Mouse (Mus musculus): ENCODE measurements at regions not wholly inside any gene's neighbourhood (a gene's known extent, or its start where the extent isn't known, plus 50 kb on each side); places are given as distances from the start of the nearest gene placed in this dataset.

DNA sequence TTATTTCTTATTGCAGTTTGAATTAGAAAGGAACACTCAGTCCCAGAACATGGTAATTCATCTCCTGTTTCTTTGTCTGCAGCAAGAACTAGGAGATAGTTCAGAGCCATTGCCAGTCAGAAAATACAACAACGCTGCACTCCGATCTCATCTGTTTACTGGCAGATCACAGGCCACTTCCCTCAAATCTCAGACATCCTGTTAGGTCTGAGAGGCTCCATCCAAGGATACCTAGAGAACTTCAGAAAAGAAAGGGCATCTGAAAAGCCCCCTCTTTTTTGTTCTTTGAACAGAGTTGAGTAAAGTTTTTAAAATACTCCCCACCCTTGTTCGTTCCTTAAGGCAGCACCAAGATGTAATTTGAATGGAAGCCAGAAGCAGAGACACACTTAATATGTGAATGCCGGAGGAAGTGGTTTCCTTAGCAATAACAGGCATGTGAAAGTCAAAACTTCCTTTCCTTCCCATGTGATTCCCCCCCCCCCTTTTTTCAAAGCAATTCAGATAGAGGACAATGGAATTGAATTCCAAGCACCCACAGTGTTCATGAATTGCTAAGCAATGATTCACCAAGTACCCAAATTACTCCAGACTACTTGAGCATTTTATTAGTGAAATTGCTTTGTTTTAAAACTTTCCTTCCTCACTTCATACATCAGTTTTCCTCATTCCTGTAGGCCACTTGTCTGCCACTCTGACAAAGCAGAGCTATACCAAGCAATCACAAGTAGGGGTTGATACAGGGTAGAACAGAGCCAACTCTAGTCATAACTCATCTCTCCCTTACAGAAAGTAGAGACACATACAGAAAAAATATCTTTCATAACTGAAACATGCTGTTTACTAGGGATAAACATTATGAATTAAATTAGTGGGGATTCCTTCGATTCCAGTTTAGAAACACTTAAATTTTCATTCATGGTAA lies 100.7 kb upstream of the 4933415F23Rik start:
- Histone ChIP-seq H3K4me2 (no peak overlapping the region), H3K4me3 (replicated peaks) (no peak overlapping the region), H3K9ac (no peak overlapping the region), H3K4me1 (no peaks in the 10 kb centered on the region), H3K27me3 (no peaks in the 10 kb centered on the region), H3K36me3 (no peaks in the 10 kb centered on the region), H3K27ac (peak overlapping the region; percentile 6; the same call in 1 of the 2 replicates), H3K9me3 (replicated peaks) (no peaks in the 10 kb centered on the region)
- 0 out of 2 replicates have a peak, but pooled peaks have one; percentile 25 for ATAC-seq (replicated peaks; ENCODE audit: low FRiP score)
- WGBS, result 55% methylated on average over 5 of the region's 5 CpGs

DNA sequence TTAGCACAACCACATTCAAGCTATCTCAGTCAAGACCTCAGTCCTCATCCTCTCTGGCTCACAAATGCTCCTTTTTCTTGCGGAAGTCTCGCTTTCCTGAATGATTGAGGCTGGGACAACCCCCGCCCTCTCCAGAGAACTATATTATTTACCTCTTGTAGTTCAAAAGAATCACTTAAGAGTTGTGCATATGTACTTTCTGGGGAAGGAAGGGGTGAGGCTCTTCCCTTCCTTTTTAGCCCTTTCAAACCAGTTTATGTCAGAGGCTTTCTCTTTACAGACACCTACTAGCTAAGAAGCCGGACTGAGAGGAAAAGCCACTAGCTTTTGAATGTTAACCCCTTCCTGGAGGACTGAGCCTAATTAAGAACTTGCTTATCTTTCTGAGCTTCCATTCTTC lies 98.4 kb upstream of the 4933415F23Rik start:
- H3K4me2 ChIP-seq, result no peak overlapping the region
- WGBS, result 58% methylated on average over 4 of the region's 4 CpGs
- no peaks in the 10 kb centered on the region for H3K36me3 ChIP-seq
- no peaks in the 10 kb centered on the region for H3K4me1 ChIP-seq
- H3K27me3 ChIP-seq, result no peaks in the 10 kb centered on the region
- H3K27ac ChIP-seq, result no peak overlapping the region
- no peak overlapping the region for H3K9ac ChIP-seq
- H3K4me3 ChIP-seq (replicated peaks), result no peak overlapping the region
- no peaks in the 10 kb centered on the region for H3K9me3 ChIP-seq (replicated peaks)
- ATAC-seq (replicated peaks; ENCODE audit: low FRiP score), result no peak; the same call in 1 of the 2 replicates

DNA sequence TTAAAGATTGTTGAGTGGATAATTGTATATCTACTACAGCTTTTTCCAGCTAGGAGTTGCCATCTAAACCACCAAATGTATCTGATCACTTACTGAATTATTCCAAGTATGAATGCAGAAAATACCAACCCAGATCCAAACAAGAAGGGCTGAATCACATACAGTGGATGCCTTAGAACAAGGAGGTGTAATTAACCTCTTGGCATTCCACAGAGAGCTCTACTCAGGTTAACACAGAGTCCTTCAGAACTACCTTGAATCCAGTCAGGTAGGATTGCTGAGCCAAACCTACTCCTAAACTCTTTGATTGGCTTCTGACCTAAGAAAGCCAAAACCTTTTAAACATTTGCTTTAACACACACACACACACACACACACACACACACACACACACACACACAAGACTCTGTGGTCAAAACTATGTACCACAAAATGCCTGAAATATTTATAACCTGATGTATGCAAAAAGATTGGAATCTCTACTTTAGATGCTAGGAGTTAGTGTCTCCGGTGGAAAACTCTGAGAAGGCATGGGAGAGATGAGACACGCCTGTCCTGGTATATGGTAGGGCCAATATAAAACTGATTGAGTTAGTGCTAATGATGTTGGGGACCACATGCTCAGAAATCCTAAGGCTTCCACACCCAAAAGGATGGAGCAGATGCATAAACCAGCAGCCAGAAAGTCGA lies 88.4 kb upstream of the 4933415F23Rik start:
- no peaks in the 10 kb centered on the region for H3K27me3 ChIP-seq
- 86% methylated on average over 3 of the region's 3 CpGs for WGBS
- ATAC-seq (replicated peaks; ENCODE audit: low FRiP score), result no peak
- no peak overlapping the region for H3K4me3 ChIP-seq (replicated peaks)
- H3K9me3 ChIP-seq (replicated peaks), result no peaks in the 10 kb centered on the region
- no peak overlapping the region for H3K4me2 ChIP-seq
- H3K4me1 ChIP-seq, result 0 out of 2 replicates have a peak, but pooled peaks cover 6% of the 10 kb centered on the region
- no peak overlapping the region for H3K9ac ChIP-seq
- no peaks in the 10 kb centered on the region for H3K36me3 ChIP-seq
- no peak overlapping the region for H3K27ac ChIP-seq

DNA sequence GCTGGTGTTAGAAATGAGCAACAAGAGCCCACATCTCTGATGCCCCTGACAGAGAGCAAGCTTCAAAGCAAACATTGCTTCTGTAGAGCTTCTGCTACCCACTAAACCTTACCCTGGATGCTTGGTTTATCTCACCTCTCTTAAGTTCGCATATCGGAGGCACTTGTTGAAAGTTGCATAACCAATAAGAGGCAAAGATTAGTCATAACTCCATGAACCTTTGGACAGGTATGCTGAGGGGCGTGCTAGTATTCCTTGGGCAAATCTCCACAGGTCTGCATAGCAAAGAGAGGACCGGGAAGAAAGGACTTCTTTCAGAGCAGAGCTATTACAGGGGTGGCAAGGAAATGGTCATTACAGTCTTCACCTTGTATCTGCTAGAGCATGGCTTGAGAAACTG lies 87.7 kb upstream of the 4933415F23Rik start:
- H3K27ac ChIP-seq, result no peak overlapping the region
- WGBS, result 93% methylated on average over 4 of the region's 4 CpGs
- H3K9me3 ChIP-seq (replicated peaks), result no peaks in the 10 kb centered on the region
- H3K4me3 ChIP-seq (replicated peaks), result no peak overlapping the region
- no peak for ATAC-seq (replicated peaks; ENCODE audit: low FRiP score)
- no peak overlapping the region for H3K4me2 ChIP-seq
- no peak overlapping the region for H3K9ac ChIP-seq
- H3K4me1 ChIP-seq, result 0 out of 2 replicates have a peak, but pooled peaks cover 6% of the 10 kb centered on the region
- no peaks in the 10 kb centered on the region for H3K27me3 ChIP-seq
- H3K36me3 ChIP-seq, result no peaks in the 10 kb centered on the region

DNA sequence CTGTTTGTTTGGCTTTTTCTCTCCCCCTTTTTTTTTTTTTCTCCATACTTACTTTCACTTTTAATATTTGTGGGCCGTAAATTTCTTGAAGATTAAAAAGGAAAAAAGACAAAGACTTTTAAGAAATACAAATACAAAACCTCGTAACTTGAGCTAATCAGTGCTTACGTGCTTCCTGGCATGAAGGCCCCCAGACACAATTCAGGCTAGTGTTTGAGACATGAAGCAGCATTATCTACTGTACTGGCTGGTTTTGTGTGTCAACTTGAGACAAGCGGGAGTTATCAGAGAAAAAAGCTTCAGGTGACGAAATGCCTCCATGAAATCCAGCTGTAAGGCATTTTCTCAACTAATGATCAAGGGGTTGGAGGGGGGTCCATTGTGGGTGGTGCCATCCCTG lies 86.2 kb upstream of the 4933415F23Rik start:
- H3K4me1 ChIP-seq, result 0 out of 2 replicates have a peak, but pooled peaks cover 6% of the 10 kb centered on the region
- H3K27ac ChIP-seq, result peak overlapping the region; percentile 76
- WGBS, result 44% methylated on average over 5 of the region's 5 CpGs
- H3K4me2 ChIP-seq, result peak overlapping the region; percentile 16; the same call in 1 of the 2 replicates
- no peak overlapping the region for H3K4me3 ChIP-seq (replicated peaks)
- no peak for ATAC-seq (replicated peaks; ENCODE audit: low FRiP score)
- H3K9ac ChIP-seq, result no peak overlapping the region
- H3K36me3 ChIP-seq, result no peaks in the 10 kb centered on the region
- no peaks in the 10 kb centered on the region for H3K9me3 ChIP-seq (replicated peaks)
- H3K27me3 ChIP-seq, result no peaks in the 10 kb centered on the region

DNA sequence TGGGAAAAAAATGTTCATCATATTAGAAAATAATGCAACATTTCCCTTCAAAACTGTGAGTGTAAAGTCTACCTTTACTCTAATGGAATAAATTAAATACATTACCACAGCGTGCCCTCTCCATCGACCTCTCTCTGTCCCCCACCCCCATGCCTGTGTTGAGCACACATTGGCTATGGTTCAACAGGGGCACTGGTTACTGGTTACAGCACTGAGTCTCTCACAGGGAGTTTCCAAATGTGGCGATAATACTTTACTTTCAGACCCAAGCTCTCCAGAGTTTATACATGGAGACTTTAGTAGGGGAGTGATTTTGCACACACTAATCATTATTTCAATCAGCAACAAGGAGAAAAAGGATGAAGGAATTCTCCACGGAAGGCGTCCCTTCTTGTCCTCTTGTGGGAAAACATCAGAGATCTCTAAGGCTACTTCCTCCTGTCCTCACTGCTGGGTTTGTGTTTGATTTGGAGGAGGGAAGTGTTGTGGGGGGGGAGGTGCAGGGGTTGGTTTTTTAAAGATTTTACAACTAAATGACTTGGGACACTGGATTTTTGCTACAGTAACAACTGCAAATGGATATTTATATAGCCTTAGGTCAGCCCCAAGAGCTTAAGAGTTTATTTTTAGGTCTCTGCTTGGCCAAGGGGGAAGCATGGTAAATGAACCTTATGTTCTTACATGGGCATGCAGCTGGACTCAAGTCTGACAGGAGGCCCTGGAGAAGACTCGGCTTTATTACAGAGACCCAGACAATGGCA lies 85.6 kb upstream of the 4933415F23Rik start:
- peak overlapping the region; percentile 16; the same call in 1 of the 2 replicates for H3K4me2 ChIP-seq
- H3K4me1 ChIP-seq, result 0 out of 2 replicates have a peak, but pooled peaks cover 6% of the 10 kb centered on the region
- 47% methylated on average over 6 of the region's 6 CpGs for WGBS
- no peak overlapping the region for H3K4me3 ChIP-seq (replicated peaks)
- peak overlapping the region; percentile 76 for H3K27ac ChIP-seq
- peak; percentile 83; the same call in 1 of the 2 replicates for ATAC-seq (replicated peaks; ENCODE audit: low FRiP score)
- no peak overlapping the region for H3K9ac ChIP-seq
- no peaks in the 10 kb centered on the region for H3K36me3 ChIP-seq
- H3K9me3 ChIP-seq (replicated peaks), result no peaks in the 10 kb centered on the region
- no peaks in the 10 kb centered on the region for H3K27me3 ChIP-seq

DNA sequence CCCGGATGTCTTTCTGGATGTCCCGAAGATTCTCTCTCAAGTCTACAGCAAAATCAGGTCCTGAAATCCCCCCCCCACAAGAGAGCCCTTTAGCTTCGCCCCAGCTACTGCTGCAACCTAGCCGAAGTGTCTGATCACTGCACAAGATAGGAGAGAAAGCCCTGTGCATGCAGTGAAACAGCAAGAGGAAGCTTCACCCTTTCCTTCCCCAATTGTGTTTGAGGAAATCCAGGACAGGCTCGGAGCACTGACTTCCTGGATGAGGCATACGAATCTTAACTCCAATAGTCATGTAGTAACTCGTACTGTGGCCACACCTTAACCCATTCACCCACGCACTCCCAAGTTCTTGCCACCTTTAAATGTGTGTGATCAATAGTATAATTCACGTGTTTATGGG lies 82.7 kb upstream of the 4933415F23Rik start:
- no peak overlapping the region for H3K9ac ChIP-seq
- H3K4me2 ChIP-seq, result no peak overlapping the region
- H3K27me3 ChIP-seq, result no peaks in the 10 kb centered on the region
- WGBS, result 71% methylated on average over 9 of the region's 9 CpGs
- no peak overlapping the region for H3K4me3 ChIP-seq (replicated peaks)
- no peak for ATAC-seq (replicated peaks; ENCODE audit: low FRiP score)
- no peaks in the 10 kb centered on the region for H3K36me3 ChIP-seq
- no peaks in the 10 kb centered on the region for H3K9me3 ChIP-seq (replicated peaks)
- peak overlapping the region; percentile 16; the same call in 1 of the 2 replicates for H3K27ac ChIP-seq
- H3K4me1 ChIP-seq, result 0 out of 2 replicates have a peak, but pooled peaks cover 6% of the 10 kb centered on the region

DNA sequence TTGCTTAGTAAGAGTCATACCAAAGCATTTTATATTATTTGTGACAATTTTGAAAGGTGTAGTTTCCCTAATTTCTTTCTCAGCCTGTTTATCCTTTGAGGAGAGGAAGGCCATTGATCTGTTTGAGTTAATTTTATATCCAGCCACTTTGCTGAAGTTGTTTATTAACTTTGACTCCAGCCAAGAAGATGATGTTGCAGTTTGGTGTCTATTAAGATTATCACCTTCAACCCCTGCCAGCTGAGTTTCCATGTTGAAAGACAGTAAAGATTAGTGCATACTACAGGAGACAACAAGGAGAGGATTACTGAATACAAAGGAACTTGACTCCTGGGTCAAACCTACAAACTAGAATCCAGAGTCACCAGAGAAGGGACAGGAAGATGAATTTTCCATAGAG lies 80.5 kb upstream of the 4933415F23Rik start:
- Histone ChIP-seq H3K36me3 (no peaks in the 10 kb centered on the region), H3K27ac (no peak overlapping the region)
- ATAC-seq (replicated peaks; ENCODE audit: low FRiP score), result no peak

DNA sequence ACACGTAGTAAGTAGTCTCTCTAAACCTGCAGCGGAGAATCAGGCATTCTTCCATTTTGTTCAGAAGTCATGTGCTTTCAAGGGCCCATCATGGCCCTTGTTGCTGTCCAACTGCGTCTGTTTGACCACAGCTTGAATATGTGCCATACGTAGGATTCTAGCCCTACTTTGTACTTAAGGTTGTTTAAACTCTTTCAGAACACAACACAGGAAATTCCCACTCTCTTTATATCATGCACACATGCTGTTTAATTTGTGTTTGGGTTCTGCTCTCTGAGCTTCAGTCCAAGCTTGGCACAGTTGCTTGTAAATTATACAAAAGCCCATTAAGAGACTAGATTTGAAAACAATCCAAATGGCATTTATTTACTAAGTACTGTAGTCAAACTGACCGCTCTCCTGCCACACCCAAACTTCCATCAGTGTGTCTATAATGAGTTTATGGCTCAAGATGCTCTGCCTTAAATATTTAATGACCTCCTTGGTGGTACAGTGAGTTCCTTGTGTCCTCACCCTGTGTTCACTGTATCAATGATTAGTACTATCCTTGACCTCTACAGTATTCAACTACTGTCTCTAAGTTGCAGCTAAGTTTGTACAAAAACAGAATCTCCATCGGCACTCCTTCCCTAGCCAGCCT lies 76.4 kb upstream of the 4933415F23Rik start:
- no peak overlapping the region for H3K4me2 ChIP-seq
- H3K4me1 ChIP-seq, result no peaks in the 10 kb centered on the region
- H3K9ac ChIP-seq, result no peak overlapping the region
- no peak overlapping the region for H3K27ac ChIP-seq
- no peaks in the 10 kb centered on the region for H3K36me3 ChIP-seq
- H3K4me3 ChIP-seq (replicated peaks), result no peak overlapping the region
- no peaks in the 10 kb centered on the region for H3K27me3 ChIP-seq
- WGBS, result 88% methylated on average over 6 of the region's 6 CpGs
- no peak for ATAC-seq (replicated peaks; ENCODE audit: low FRiP score)
- no peaks in the 10 kb centered on the region for H3K9me3 ChIP-seq (replicated peaks)

More for the DNA sequence above, 80.5 kb upstream of the 4933415F23Rik start:
- Histone ChIP-seq H3K4me3 (replicated peaks) (no peak overlapping the region), H3K27me3 (no peaks in the 10 kb centered on the region), H3K4me1 (0 out of 2 replicates have a peak, but pooled peaks cover 2% of the 10 kb centered on the region), H3K9me3 (replicated peaks) (no peaks in the 10 kb centered on the region), H3K4me2 (no peak overlapping the region), H3K9ac (no peak overlapping the region)

DNA sequence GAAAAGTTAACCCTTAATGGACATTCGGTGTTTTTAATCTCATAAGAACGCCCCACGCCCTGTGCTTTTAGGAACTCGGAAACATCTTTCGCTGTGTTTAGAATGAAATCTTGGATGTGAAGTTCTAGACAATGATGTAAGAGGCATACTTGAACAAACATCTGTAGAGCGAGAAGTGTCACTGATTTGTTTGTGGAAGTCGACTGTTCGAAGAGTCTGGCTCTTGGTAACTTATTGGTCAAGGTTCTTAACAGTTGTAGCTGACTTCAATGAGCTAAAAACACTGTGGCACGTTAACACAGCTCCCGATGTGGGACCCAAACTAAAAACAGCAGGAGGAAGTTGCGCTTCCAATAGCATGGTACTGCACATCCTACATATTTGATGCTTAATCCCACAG lies 72.0 kb upstream of the 4933415F23Rik start:
- 79% methylated on average over 11 of the region's 11 CpGs for WGBS
- no peak overlapping the region for H3K9ac ChIP-seq
- H3K4me3 ChIP-seq (replicated peaks), result no peak overlapping the region
- no peak for ATAC-seq (replicated peaks; ENCODE audit: low FRiP score)
- no peaks in the 10 kb centered on the region for H3K9me3 ChIP-seq (replicated peaks)
- no peak overlapping the region for H3K4me2 ChIP-seq
- H3K27me3 ChIP-seq, result no peaks in the 10 kb centered on the region
- H3K4me1 ChIP-seq, result no peaks in the 10 kb centered on the region
- 0 out of 2 replicates have a peak overlapping the region, but pooled peaks have one; percentile 32 for H3K27ac ChIP-seq
- H3K36me3 ChIP-seq, result no peaks in the 10 kb centered on the region

DNA sequence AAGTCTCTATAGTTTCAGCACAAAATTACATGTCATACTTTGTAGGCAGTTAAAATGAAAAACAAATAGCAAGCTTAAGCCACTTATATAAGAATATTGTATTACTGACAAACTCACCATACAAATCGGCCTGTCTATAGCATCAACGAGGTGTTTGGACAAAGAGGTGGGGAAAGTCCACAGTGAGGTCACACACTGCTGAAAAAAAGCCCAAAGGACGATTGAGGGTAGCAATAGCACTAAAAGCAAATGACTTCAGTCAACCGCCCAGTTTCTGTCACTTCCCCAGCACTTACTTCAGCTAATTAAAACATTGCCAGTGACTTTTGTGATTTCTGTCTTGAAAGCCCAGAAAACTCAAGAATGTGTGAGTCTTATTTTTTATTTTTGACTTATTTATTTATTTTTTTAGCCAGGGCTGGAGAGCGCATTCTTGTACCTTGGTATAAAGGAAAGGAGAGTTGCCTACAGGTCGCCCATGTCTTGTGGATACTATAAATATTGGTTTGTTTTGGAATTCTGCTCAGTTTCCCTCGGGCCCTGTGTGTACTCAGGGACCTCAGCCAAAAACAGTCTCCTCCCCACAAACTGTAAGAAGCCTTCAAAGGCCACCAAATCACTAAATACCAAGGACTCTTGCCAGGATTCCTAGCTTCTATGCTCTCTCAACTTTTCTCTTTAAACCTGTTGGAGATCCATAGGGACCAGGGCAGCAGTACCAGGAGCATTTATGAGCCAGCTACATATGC lies 71.2 kb upstream of the 4933415F23Rik start:
- H3K27ac ChIP-seq, result 0 out of 2 replicates have a peak overlapping the region, but pooled peaks have one; percentile 32
- H3K27me3 ChIP-seq, result no peaks in the 10 kb centered on the region
- no peaks in the 10 kb centered on the region for H3K9me3 ChIP-seq (replicated peaks)
- WGBS, result 44% methylated on average over 7 of the region's 7 CpGs
- no peaks in the 10 kb centered on the region for H3K4me1 ChIP-seq
- no peak overlapping the region for H3K4me3 ChIP-seq (replicated peaks)
- ATAC-seq (replicated peaks; ENCODE audit: low FRiP score), result peak; percentile 56; the same call in 1 of the 2 replicates
- no peak overlapping the region for H3K4me2 ChIP-seq
- no peak overlapping the region for H3K9ac ChIP-seq
- no peaks in the 10 kb centered on the region for H3K36me3 ChIP-seq

Data from kidney, embryonic 15.5 days (tissue).